Mouse (Mus musculus) embryonic facial prominence, embryonic 11.5 days (tissue): ENCODE data around the gene Fhad1. TPM values are rescaled to one million over a fixed set of nuclear protein-coding genes. Genes with fewer than 3 reads are reported as not detected.

Experiments used
- ATAC-seq: fragments of 200-750 bp; cut with Nextera tagmentation; replicated peaks from 2 replicates; pipeline ENCODE4 v1.8.0; 2017; ENCODE audit warnings: low read depth; ENCODE audit not compliant: insufficient number of reproducible peaks, low FRiP score, low TSS enrichment
- DNase-seq: peaks from one replicate; pipeline ENCODE4 v3.0.0-alpha.2; 2015; ENCODE audit warnings: low spot score
- H3K27ac ChIP-seq: fragments of 300-500 bp; sonication (generic); replicated peaks from 2 replicates; pipeline ENCODE4 v1.5.1; 2014; ENCODE audit warnings: mild to moderate bottlenecking, low read depth, low read length, control low read depth
- H3K27me3 ChIP-seq: fragments of 300-500 bp; sonication (generic); 2 replicates; pipeline ENCODE4 v1.6.1; 2014; ENCODE audit warnings: mild to moderate bottlenecking, low read length, moderate library complexity, mixed read lengths; ENCODE audit not compliant: control insufficient read depth, insufficient read depth
- H3K36me3 ChIP-seq: fragments of 300-500 bp; sonication (generic); replicated peaks from 2 replicates; pipeline ENCODE4 v1.6.1; 2014; ENCODE audit warnings: low read depth, mild to moderate bottlenecking, low read length, moderate library complexity, mixed read lengths; ENCODE audit not compliant: control insufficient read depth, insufficient read depth
- H3K4me1 ChIP-seq: fragments of 300-500 bp; sonication (generic); 2 replicates; pipeline ENCODE4 v1.6.1; 2014; ENCODE audit warnings: low read length, mixed read lengths; ENCODE audit not compliant: control insufficient read depth, insufficient read depth
- H3K4me2 ChIP-seq: fragments of 300-500 bp; sonication (generic); 2 replicates; pipeline ENCODE4 v1.6.1; 2014; ENCODE audit warnings: low read depth, mild to moderate bottlenecking, control low read depth, low read length, moderate library complexity
- H3K4me3 ChIP-seq: fragments of 300-500 bp; sonication (generic); 2 replicates; pipeline ENCODE4 v1.5.1; 2014; ENCODE audit warnings: low read depth, low read length, control low read depth
- H3K9ac ChIP-seq: fragments of 300-500 bp; sonication (generic); replicated peaks from 2 replicates; pipeline ENCODE4 v1.6.1; 2014; ENCODE audit warnings: mild to moderate bottlenecking, control low read depth, low read length
- H3K9me3 ChIP-seq: fragments of 300-500 bp; sonication (generic); replicated peaks from 2 replicates; pipeline ENCODE4 v1.6.1; 2016; ENCODE audit warnings: mild to moderate bottlenecking, low read length, inconsistent platforms, mixed read lengths; ENCODE audit not compliant: control insufficient read depth
- WGBS: fragments of 180-500 bp; shearing (Covaris S2); extraction: QIAGEN DNeasy Blood & Tissue Kit; methylation state at CpG from one replicate; pipeline ENCODE4 v1.1.7; 2014; 5-methylcytosine and 5-hydroxymethylcytosine counted together
- polyA plus RNA-seq: library from polyadenylated mRNA; unstranded; fragments of >200 nt; fragmentation: Nextera tagmentation; extraction: Ambion mirVana; gene quantifications from 2 replicates; pipeline ENCODE4 v1.2.1, GENCODE M21; 2014

Gene Fhad1
- polyA plus RNA-seq, 1 experiment from 2014 or later = 0.94 TPM

GRCm38 (mm10) chr4:141897225-141897624 lies 117.7 kb downstream of the Fhad1 start:
- no peaks in the 10 kb centered on the region for H3K9me3 ChIP-seq
- no peak overlapping the region for H3K9ac ChIP-seq
- DNase-seq = no peak
- peaks cover 2% of the 10 kb centered on the region; the same call in 1 of the 2 replicates for H3K4me1 ChIP-seq
- ATAC-seq = no peak
- H3K27ac ChIP-seq = no peak overlapping the region
- no peaks in the 10 kb centered on the region for H3K27me3 ChIP-seq
- WGBS = 81% methylated on average over 6 of the region's 6 CpGs
- no peak overlapping the region for H3K4me2 ChIP-seq
- no peak overlapping the region for H3K4me3 ChIP-seq
- no peaks in the 10 kb centered on the region for H3K36me3 ChIP-seq

- Histone ChIP-seq H3K27ac (no peak overlapping the region), H3K9me3 (no peaks in the 10 kb centered on the region), H3K27me3 (no peaks in the 10 kb centered on the region), H3K36me3 (no peaks in the 10 kb centered on the region), H3K4me1 (0 out of 2 replicates have a peak, but pooled peaks cover 2% of the 10 kb centered on the region), H3K4me2 (no peak overlapping the region), H3K9ac (no peak overlapping the region), H3K4me3 (no peak overlapping the region)
- 86% methylated on average over 12 of the region's 12 CpGs for whole genome bisulfite sequencing
- DNase-seq (no peak), ATAC-seq (no peak)
These were observed 119.1 kb downstream of the Fhad1 start for GRCm38 (mm10) chr4:141895772-141896171.

GRCm38 (mm10) chr4:141893157-141893784 lies 121.6 kb downstream of the Fhad1 start:
- no peaks in the 10 kb centered on the region for H3K4me1 ChIP-seq
- DNase-seq (no peak), ATAC-seq (no peak)
- no peaks in the 10 kb centered on the region for H3K9me3 ChIP-seq
- no peaks in the 10 kb centered on the region for H3K36me3 ChIP-seq
- H3K4me2 ChIP-seq = no peak overlapping the region
- H3K27ac ChIP-seq = no peak overlapping the region
- H3K4me3 ChIP-seq = no peak overlapping the region
- no peaks in the 10 kb centered on the region for H3K27me3 ChIP-seq
- 84% methylated on average over 8 of the region's 8 CpGs for WGBS
- no peak overlapping the region for H3K9ac ChIP-seq

- H3K4me3 ChIP-seq = no peak overlapping the region
- no peaks in the 10 kb centered on the region for H3K27me3 ChIP-seq
- no peaks in the 10 kb centered on the region for H3K4me1 ChIP-seq
- no peak overlapping the region for H3K4me2 ChIP-seq
- 37% methylated on average over 6 of the region's 6 CpGs for WGBS
- no peaks in the 10 kb centered on the region for H3K9me3 ChIP-seq
- no peak for DNase-seq
- no peak for ATAC-seq
- H3K27ac ChIP-seq = no peak overlapping the region
- H3K9ac ChIP-seq = no peak overlapping the region
- no peaks in the 10 kb centered on the region for H3K36me3 ChIP-seq
These were observed 128.4 kb downstream of the Fhad1 start for GRCm38 (mm10) chr4:141886385-141886968.

- Histone ChIP-seq H3K4me1 (no peaks in the 10 kb centered on the region), H3K36me3 (no peaks in the 10 kb centered on the region), H3K9me3 (no peaks in the 10 kb centered on the region), H3K27me3 (no peaks in the 10 kb centered on the region), H3K4me2 (no peak overlapping the region), H3K9ac (no peak overlapping the region), H3K27ac (no peak overlapping the region), H3K4me3 (no peak overlapping the region)
- DNase-seq (no peak), ATAC-seq (no peak)
- 74% methylated on average over 9 of the region's 9 CpGs for WGBS
These were observed 129.4 kb downstream of the Fhad1 start for GRCm38 (mm10) chr4:141885451-141885850.

- H3K27ac ChIP-seq = no peak overlapping the region
- WGBS = 88% methylated on average over 7 of the region's 7 CpGs
- no peak for ATAC-seq
- no peaks in the 10 kb centered on the region for H3K4me1 ChIP-seq
- H3K27me3 ChIP-seq = no peaks in the 10 kb centered on the region
- no peaks in the 10 kb centered on the region for H3K9me3 ChIP-seq
- no peak overlapping the region for H3K4me2 ChIP-seq
- H3K9ac ChIP-seq = no peak overlapping the region
- no peaks in the 10 kb centered on the region for H3K36me3 ChIP-seq
- no peak overlapping the region for H3K4me3 ChIP-seq
- DNase-seq = no peak
These were observed 132.0 kb downstream of the Fhad1 start for GRCm38 (mm10) chr4:141882858-141883257.

- no peaks in the 10 kb centered on the region for H3K27me3 ChIP-seq
- no peak overlapping the region for H3K9ac ChIP-seq
- H3K4me3 ChIP-seq = no peak overlapping the region
- WGBS = 73% methylated on average over 5 of the region's 5 CpGs
- no peaks in the 10 kb centered on the region for H3K36me3 ChIP-seq
- ATAC-seq = no peak
- H3K27ac ChIP-seq = no peak overlapping the region
- H3K9me3 ChIP-seq = no peaks in the 10 kb centered on the region
- no peak for DNase-seq
- H3K4me1 ChIP-seq = no peaks in the 10 kb centered on the region
- no peak overlapping the region for H3K4me2 ChIP-seq
These were observed 132.9 kb downstream of the Fhad1 start for GRCm38 (mm10) chr4:141881950-141882349.

- WGBS = 49% methylated on average over 10 of the region's 10 CpGs
- no peak for DNase-seq
- Histone ChIP-seq H3K4me2 (no peak overlapping the region), H3K9ac (no peak overlapping the region), H3K36me3 (no peaks in the 10 kb centered on the region), H3K27me3 (no peaks in the 10 kb centered on the region), H3K27ac (no peak overlapping the region), H3K4me1 (no peaks in the 10 kb centered on the region), H3K4me3 (no peak overlapping the region), H3K9me3 (no peaks in the 10 kb centered on the region)
- ATAC-seq = no peak
These were observed 133.5 kb downstream of the Fhad1 start for GRCm38 (mm10) chr4:141881289-141881914.
